Mouse (Mus musculus): ENCODE data around the gene Fzd7. TPM values are rescaled to one million over a fixed set of nuclear protein-coding genes. Genes with fewer than 3 reads are reported as not detected.

Gene Fzd7
- polyA plus RNA-seq, 1 experiment from 2014 or later: 12.9 TPM

- Histone ChIP-seq H3K36me3 (ENCODE audit: control insufficient read depth, insufficient read depth, low read length) (no peaks in the 10 kb centered on the region), H3K9me3 (ENCODE audit: control insufficient read depth, low read length) (no peaks in the 10 kb centered on the region), H3K27me3 (ENCODE audit: control insufficient read depth, insufficient read depth, low read depth, low read length) (no peaks in the 10 kb centered on the region), H3K9ac (ENCODE audit: low read length) (no peak overlapping the region), H3K27ac (ENCODE audit: low read length) (peak overlapping the region; percentile 82), H3K4me1 (replicated peaks; ENCODE audit: control insufficient read depth, insufficient read depth, low read length) (peaks cover 49% of the 10 kb centered on the region), H3K4me3 (ENCODE audit: low read length) (no peak overlapping the region), H3K4me2 (ENCODE audit: low read depth, low read length) (peak overlapping the region; percentile 23; the same call in 1 of the 2 replicates)
- WGBS: 10% methylated on average over 4 of the region's 4 CpGs
- no peak for ATAC-seq (ENCODE audit: low read depth)
Measured at GRCm38 (mm10) chr1:59488481-59488880, 6.3 kb downstream of the Fzd7 start.

GRCm38 (mm10) chr1:59488991-59489390 is 6.8 kb downstream of the Fzd7 start:
- no peaks in the 10 kb centered on the region for H3K9me3 ChIP-seq (ENCODE audit: control insufficient read depth, low read length)
- peak overlapping the region; percentile 45 for H3K27ac ChIP-seq (ENCODE audit: low read length)
- no peak for ATAC-seq (ENCODE audit: low read depth)
- H3K36me3 ChIP-seq (ENCODE audit: control insufficient read depth, insufficient read depth, low read length): no peaks in the 10 kb centered on the region
- 19% methylated on average over 4 of the region's 4 CpGs for WGBS
- peaks cover 49% of the 10 kb centered on the region for H3K4me1 ChIP-seq (replicated peaks; ENCODE audit: control insufficient read depth, insufficient read depth, low read length)
- H3K9ac ChIP-seq (ENCODE audit: low read length): no peak overlapping the region; the same call in 1 of the 2 replicates
- H3K27me3 ChIP-seq (ENCODE audit: control insufficient read depth, insufficient read depth, low read depth, low read length): no peaks in the 10 kb centered on the region
- no peak overlapping the region for H3K4me2 ChIP-seq (ENCODE audit: low read depth, low read length)
- no peak overlapping the region for H3K4me3 ChIP-seq (ENCODE audit: low read length)

DNA sequence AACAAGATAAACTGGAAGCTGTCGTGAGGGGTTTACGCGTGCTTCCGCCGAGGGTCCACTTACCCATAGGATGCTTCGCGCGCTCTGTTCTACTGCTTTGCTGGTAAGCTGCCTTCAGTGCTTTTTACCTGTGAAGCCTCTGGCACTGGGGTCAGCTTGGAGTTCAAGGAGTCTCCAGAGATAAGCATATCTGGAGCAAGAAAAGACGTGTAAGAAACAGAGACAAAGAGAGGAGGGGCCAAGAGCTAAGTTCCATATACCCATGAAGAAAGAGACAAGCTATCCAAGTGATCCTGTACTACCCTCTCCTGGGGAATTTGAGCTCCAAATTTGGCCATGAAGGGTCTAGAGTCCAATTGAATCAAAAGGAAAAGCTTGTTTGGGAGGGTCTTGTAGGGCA is 9.3 kb downstream of the Fzd7 start:
- H3K4me1 ChIP-seq (replicated peaks; ENCODE audit: control insufficient read depth, insufficient read depth, low read length): peaks cover 44% of the 10 kb centered on the region
- no peak overlapping the region for H3K9ac ChIP-seq (ENCODE audit: low read length)
- H3K36me3 ChIP-seq (ENCODE audit: control insufficient read depth, insufficient read depth, low read length): no peaks in the 10 kb centered on the region
- peak overlapping the region; percentile 33; the same call in 1 of the 2 replicates for H3K27ac ChIP-seq (ENCODE audit: low read length)
- H3K27me3 ChIP-seq (ENCODE audit: control insufficient read depth, insufficient read depth, low read depth, low read length): no peaks in the 10 kb centered on the region
- ATAC-seq (ENCODE audit: low read depth): no peak
- H3K4me3 ChIP-seq (ENCODE audit: low read length): no peak overlapping the region
- 55% methylated on average over 9 of the region's 9 CpGs for WGBS
- H3K9me3 ChIP-seq (ENCODE audit: control insufficient read depth, low read length): no peaks in the 10 kb centered on the region
- no peak overlapping the region for H3K4me2 ChIP-seq (ENCODE audit: low read depth, low read length)

GRCm38 (mm10) chr1:59492432-59492831 is 10.2 kb downstream of the Fzd7 start:
- H3K36me3 ChIP-seq (ENCODE audit: control insufficient read depth, insufficient read depth, low read length): no peaks in the 10 kb centered on the region
- H3K9me3 ChIP-seq (ENCODE audit: control insufficient read depth, low read length): no peaks in the 10 kb centered on the region
- H3K27me3 ChIP-seq (ENCODE audit: control insufficient read depth, insufficient read depth, low read depth, low read length): no peaks in the 10 kb centered on the region
- H3K4me1 ChIP-seq (replicated peaks; ENCODE audit: control insufficient read depth, insufficient read depth, low read length): peaks cover 41% of the 10 kb centered on the region
- H3K4me2 ChIP-seq (ENCODE audit: low read depth, low read length): no peak overlapping the region
- 61% methylated on average over 4 of the region's 4 CpGs for WGBS
- no peak overlapping the region for H3K9ac ChIP-seq (ENCODE audit: low read length)
- ATAC-seq (ENCODE audit: low read depth): no peak
- no peak overlapping the region for H3K27ac ChIP-seq (ENCODE audit: low read length)
- H3K4me3 ChIP-seq (ENCODE audit: low read length): no peak overlapping the region

DNA sequence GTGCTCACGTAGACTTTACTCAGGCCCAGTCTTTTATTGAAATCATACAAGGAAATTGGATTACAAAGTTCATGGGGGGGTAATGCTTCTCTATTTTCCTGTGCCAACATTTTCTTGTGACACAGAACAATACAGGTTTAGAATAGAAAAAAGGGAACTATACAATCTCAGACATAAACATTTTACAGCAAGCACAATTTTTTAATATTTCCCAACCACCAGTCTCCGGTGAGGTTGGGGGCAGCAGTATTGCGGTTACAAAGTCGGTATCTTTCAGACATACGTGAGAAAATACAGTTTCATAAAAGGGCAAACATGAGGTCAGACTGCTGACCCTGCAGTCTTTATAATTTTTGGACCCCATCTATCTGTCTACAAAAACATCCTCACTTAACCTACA is 13.7 kb downstream of the Fzd7 start:
- Histone ChIP-seq H3K36me3 (ENCODE audit: control insufficient read depth, insufficient read depth, low read length) (no peaks in the 10 kb centered on the region), H3K4me2 (ENCODE audit: low read depth, low read length) (no peak overlapping the region), H3K27ac (ENCODE audit: low read length) (no peak overlapping the region), H3K4me1 (replicated peaks; ENCODE audit: control insufficient read depth, insufficient read depth, low read length) (peaks cover 22% of the 10 kb centered on the region), H3K9ac (ENCODE audit: low read length) (no peak overlapping the region), H3K27me3 (ENCODE audit: control insufficient read depth, insufficient read depth, low read depth, low read length) (no peaks in the 10 kb centered on the region), H3K4me3 (ENCODE audit: low read length) (no peak overlapping the region), H3K9me3 (ENCODE audit: control insufficient read depth, low read length) (no peaks in the 10 kb centered on the region)
- WGBS: 92% methylated on average over 5 of the region's 5 CpGs
- ATAC-seq (ENCODE audit: low read depth): no peak

DNA sequence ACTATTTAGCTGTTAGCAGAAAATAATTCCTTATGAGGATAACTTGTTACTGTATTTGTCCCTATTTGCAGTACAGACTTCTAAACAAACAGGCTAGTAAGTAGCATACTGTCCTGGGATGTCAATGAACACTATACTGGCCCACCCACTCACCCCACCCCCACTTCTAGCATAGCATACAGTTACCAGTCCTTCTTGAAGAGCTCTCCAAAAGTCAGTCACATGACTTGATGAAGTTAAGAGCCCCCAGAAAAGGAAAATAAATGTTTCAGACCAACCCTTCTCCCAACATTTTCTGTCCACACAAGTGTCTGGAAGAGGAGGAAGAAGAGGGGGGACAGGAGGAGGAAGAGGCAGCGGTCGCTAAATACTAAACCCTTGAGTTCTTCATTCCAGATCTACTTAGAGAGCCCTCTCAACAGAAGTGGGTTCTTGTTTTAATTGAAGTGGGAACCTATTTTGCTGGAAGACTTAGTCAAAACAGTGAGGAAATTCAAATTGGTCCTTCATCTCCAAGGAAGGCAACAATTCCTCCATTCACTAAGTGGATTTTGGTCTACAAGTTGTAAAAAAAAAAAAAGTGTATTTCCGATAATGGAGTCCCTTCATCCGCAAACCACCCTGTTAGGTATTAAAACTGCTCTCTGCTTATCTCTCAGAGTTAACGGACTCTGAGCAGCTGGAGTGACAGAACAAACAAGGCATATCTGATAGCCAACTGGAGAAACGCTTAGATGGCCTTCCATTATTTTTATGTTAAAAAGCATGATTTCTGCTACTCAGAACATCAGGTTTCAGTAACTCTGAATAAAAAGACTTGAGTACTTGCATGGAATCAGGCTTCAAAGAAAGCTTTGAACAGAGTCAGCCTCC is 15.8 kb downstream of the Fzd7 start:
- H3K4me1 ChIP-seq (replicated peaks; ENCODE audit: control insufficient read depth, insufficient read depth, low read length): peaks cover 6% of the 10 kb centered on the region
- H3K36me3 ChIP-seq (ENCODE audit: control insufficient read depth, insufficient read depth, low read length): no peaks in the 10 kb centered on the region
- 0 out of 2 replicates have a peak overlapping the region, but pooled peaks have one; percentile 11 for H3K4me2 ChIP-seq (ENCODE audit: low read depth, low read length)
- H3K27ac ChIP-seq (ENCODE audit: low read length): peak overlapping the region; percentile 61; the same call in 1 of the 2 replicates
- no peaks in the 10 kb centered on the region for H3K27me3 ChIP-seq (ENCODE audit: control insufficient read depth, insufficient read depth, low read depth, low read length)
- no peak overlapping the region for H3K4me3 ChIP-seq (ENCODE audit: low read length)
- WGBS: 44% methylated on average over 6 of the region's 6 CpGs
- H3K9me3 ChIP-seq (ENCODE audit: control insufficient read depth, low read length): no peaks in the 10 kb centered on the region
- no peak overlapping the region for H3K9ac ChIP-seq (ENCODE audit: low read length)
- peak; percentile 78 for ATAC-seq (ENCODE audit: low read depth)

GRCm38 (mm10) chr1:59499327-59499726 is 17.1 kb downstream of the Fzd7 start:
- Histone ChIP-seq H3K9ac (ENCODE audit: low read length) (no peak overlapping the region), H3K4me1 (replicated peaks; ENCODE audit: control insufficient read depth, insufficient read depth, low read length) (peaks cover 11% of the 10 kb centered on the region), H3K4me3 (ENCODE audit: low read length) (no peak overlapping the region), H3K27ac (ENCODE audit: low read length) (peak overlapping the region; percentile 70), H3K4me2 (ENCODE audit: low read depth, low read length) (no peak overlapping the region), H3K36me3 (ENCODE audit: control insufficient read depth, insufficient read depth, low read length) (no peaks in the 10 kb centered on the region), H3K9me3 (ENCODE audit: control insufficient read depth, low read length) (no peaks in the 10 kb centered on the region), H3K27me3 (ENCODE audit: control insufficient read depth, insufficient read depth, low read depth, low read length) (no peaks in the 10 kb centered on the region)
- WGBS: 78% methylated on average over 3 of the region's 3 CpGs
- no peak for ATAC-seq (ENCODE audit: low read depth)

DNA sequence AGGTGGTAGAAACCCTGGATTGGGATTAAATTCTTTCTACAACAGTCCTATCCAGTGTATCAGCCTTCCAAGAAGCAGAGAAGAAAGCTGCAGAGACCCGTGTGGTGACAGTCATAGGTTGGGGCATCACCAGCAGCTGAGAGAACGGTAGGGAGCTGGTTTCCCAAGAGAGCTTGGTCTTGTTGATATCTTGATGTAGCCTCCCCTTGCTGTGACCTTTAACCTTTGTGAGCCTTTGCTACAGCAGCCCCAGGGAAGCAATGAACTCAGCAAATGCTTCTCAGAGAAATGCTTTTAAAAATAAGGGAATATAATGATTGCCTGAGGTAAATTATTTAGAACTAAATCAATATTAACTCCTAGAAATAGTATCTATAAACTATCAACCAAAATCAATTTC is 20.1 kb downstream of the Fzd7 start:
- H3K27me3 ChIP-seq (ENCODE audit: control insufficient read depth, insufficient read depth, low read depth, low read length): no peaks in the 10 kb centered on the region
- H3K36me3 ChIP-seq (ENCODE audit: control insufficient read depth, insufficient read depth, low read length): no peaks in the 10 kb centered on the region
- no peak overlapping the region for H3K9ac ChIP-seq (ENCODE audit: low read length)
- no peak overlapping the region for H3K4me2 ChIP-seq (ENCODE audit: low read depth, low read length)
- 69% methylated on average over 2 of the region's 2 CpGs for WGBS
- H3K4me3 ChIP-seq (ENCODE audit: low read length): no peak overlapping the region
- H3K9me3 ChIP-seq (ENCODE audit: control insufficient read depth, low read length): no peaks in the 10 kb centered on the region
- ATAC-seq (ENCODE audit: low read depth): no peak
- H3K27ac ChIP-seq (ENCODE audit: low read length): no peak overlapping the region
- peaks cover 9% of the 10 kb centered on the region for H3K4me1 ChIP-seq (replicated peaks; ENCODE audit: control insufficient read depth, insufficient read depth, low read length)

DNA sequence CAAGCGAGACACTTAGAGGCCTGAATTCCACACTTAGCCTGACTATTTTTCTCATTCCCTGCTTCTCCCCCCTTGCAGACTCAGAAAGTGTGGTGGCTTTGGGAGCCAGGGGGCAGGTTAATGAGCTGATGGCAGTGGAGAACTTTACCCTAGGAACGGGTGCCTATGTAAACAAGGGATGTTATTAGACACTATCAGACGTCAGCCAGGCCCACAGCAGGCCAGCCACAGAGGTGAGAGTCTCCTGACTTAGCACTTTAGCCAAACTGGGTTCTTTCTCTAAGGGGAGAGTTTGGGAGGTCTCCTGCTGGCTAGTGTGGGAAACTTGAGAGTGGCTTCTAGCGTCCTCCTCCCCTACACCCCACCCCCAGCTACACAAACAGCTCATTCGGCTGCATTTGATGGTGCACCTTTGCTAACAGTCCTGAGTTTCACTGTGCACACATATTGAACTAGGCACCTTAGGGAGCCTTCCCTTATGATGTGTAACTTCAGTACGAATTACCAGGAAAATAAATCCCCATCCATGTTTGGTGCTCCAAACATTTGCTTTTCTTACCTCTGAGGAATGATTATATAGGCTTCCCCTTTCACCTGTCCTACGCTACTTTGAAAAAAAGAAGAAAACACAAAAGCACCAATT is 21.6 kb downstream of the Fzd7 start:
- no peaks in the 10 kb centered on the region for H3K27me3 ChIP-seq (ENCODE audit: control insufficient read depth, insufficient read depth, low read depth, low read length)
- WGBS: 37% methylated on average over 7 of the region's 7 CpGs
- H3K36me3 ChIP-seq (ENCODE audit: control insufficient read depth, insufficient read depth, low read length): no peaks in the 10 kb centered on the region
- no peak overlapping the region for H3K4me3 ChIP-seq (ENCODE audit: low read length)
- H3K4me1 ChIP-seq (replicated peaks; ENCODE audit: control insufficient read depth, insufficient read depth, low read length): peaks cover 14% of the 10 kb centered on the region
- ATAC-seq (ENCODE audit: low read depth): no peak
- H3K4me2 ChIP-seq (ENCODE audit: low read depth, low read length): no peak overlapping the region
- no peak overlapping the region for H3K9ac ChIP-seq (ENCODE audit: low read length)
- no peak overlapping the region for H3K27ac ChIP-seq (ENCODE audit: low read length)
- no peaks in the 10 kb centered on the region for H3K9me3 ChIP-seq (ENCODE audit: control insufficient read depth, low read length)

Measured in lung, embryonic 16.5 days (tissue).